Comparison of ENCODE assay signal across 8 mouse cellular contexts in the genomic region with DNA sequence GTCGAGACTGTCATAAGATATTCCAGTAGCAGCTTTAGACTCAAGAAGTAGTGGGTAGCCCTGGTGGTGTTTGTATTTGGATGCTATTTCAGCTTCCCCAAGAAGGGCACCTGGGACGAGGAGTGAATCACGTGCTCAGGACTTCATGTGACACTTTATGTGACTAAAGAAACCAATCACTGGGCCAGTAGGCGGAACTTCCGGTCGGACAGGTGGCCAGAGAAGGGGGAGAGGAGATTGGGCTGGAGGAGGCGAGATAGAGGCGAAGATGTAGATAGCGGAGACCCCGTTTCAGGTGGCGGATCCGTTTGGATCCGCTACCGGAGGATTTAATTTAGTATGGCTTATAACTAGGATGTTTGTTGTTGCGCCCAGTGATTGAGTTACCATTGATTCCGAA. TPM values are rescaled to one million over a fixed set of nuclear protein-coding genes. Genes with fewer than 3 reads are reported as not detected.
A peak's percentile ranks its signal among the peaks of the same experiment; 100 is the strongest.
DNase-seq lines count a peak whose midpoint lies in the region; ATAC-seq lines count a peak whose summit lies in the region.

No protein-coding gene starts in this region.

- no peak overlapping the region for H3K27ac ChIP-seq in forebrain, embryonic 16.5 days (ENCODE audit: low read length)
- H3K27ac ChIP-seq in hindbrain, embryonic 14.5 days, result 0 out of 2 replicates have a peak overlapping the region, but pooled peaks have one; percentile 34

- peak overlapping the region; percentile 7 for H3K9ac ChIP-seq in forebrain, embryonic 16.5 days (replicated peaks; ENCODE audit: low read depth, low read length)
- H3K9ac ChIP-seq in hindbrain, embryonic 14.5 days, result peak overlapping the region; percentile 57

- H3K4me3 ChIP-seq in forebrain, embryonic 16.5 days (replicated peaks; ENCODE audit: low read length), result peak overlapping the region; percentile 46
- peak overlapping the region; percentile 44 for H3K4me3 ChIP-seq in hindbrain, embryonic 14.5 days (replicated peaks; ENCODE audit: low read length)

- intact Hi-C loops in left cerebral cortex, postnatal 25 days (cut with DNase I), result no loop called here

- WGBS in forebrain, embryonic 16.5 days, result 15% methylated on average over 16 of the region's 16 CpGs
- 21% methylated on average over 16 of the region's 16 CpGs for WGBS in hindbrain, embryonic 14.5 days

- no peaks in the 10 kb centered on the region for H3K4me1 ChIP-seq in forebrain, embryonic 16.5 days (replicated peaks; ENCODE audit: control insufficient read depth, insufficient read depth, low read length)
- 0 out of 2 replicates have a peak, but pooled peaks cover 3% of the 10 kb centered on the region for H3K4me1 ChIP-seq in hindbrain, embryonic 14.5 days (replicated peaks; ENCODE audit: control insufficient read depth, insufficient read depth, low read length)

- no peaks in the 10 kb centered on the region for H3K9me3 ChIP-seq in forebrain, embryonic 16.5 days (ENCODE audit: control insufficient read depth, low read length)
- no peaks in the 10 kb centered on the region for H3K9me3 ChIP-seq in hindbrain, embryonic 14.5 days (ENCODE audit: control insufficient read depth, low read length)

- peak; percentile 79 to 90 for DNase-seq in adrenal gland, adult (ENCODE audit: inconsistent age in 2 of 2, low spot score in 1 of 2)
- DNase-seq in c-Kit-positive CD71-positive TER-119-positive erythroid progenitor cells, embryonic 14.5 days (ENCODE audit: low spot score), result peak; percentile 38
- DNase-seq in hindbrain, embryonic 14.5 days (ENCODE audit: low spot score), result peak; percentile 78
- peak; percentile 45 to 65 for DNase-seq in left cerebral cortex, postnatal 25 days (ENCODE audit: low spot score in 2 of 2)
- peak; percentile 79 for DNase-seq in skeletal muscle tissue, adult 2 months (ENCODE audit: low read depth, low spot score)
- DNase-seq in frontal cortex, postnatal 14 days (ENCODE audit: low spot score in 2 of 2), result no peak

- H3K4me2 ChIP-seq in forebrain, embryonic 16.5 days (ENCODE audit: low read length), result peak overlapping the region; percentile 56
- H3K4me2 ChIP-seq in hindbrain, embryonic 14.5 days (replicated peaks), result peak overlapping the region; percentile 57

- ATAC-seq in forebrain, embryonic 16.5 days, result peak; percentile 82
- peak; percentile 87 for ATAC-seq in hindbrain, embryonic 14.5 days (ENCODE audit: low FRiP score)
- 0 out of 2 replicates have a peak, but pooled peaks have one; percentile 38 for ATAC-seq in megakaryocyte, adult 5-6 weeks (ENCODE audit: poor library complexity, severe bottlenecking)

- H3K27me3 ChIP-seq in forebrain, embryonic 16.5 days (replicated peaks; ENCODE audit: control insufficient read depth, insufficient read depth, low read length), result no peaks in the 10 kb centered on the region
- H3K27me3 ChIP-seq in hindbrain, embryonic 14.5 days (ENCODE audit: control insufficient read depth, insufficient read depth, low read length), result no peaks in the 10 kb centered on the region

- H3K36me3 ChIP-seq in forebrain, embryonic 16.5 days (ENCODE audit: control insufficient read depth, insufficient read depth), result no peaks in the 10 kb centered on the region
- no peaks in the 10 kb centered on the region for H3K36me3 ChIP-seq in hindbrain, embryonic 14.5 days (replicated peaks; ENCODE audit: control insufficient read depth, insufficient read depth)

RNA-seq across cellular contexts. Expression of gene Nfatc4, which starts 8.1 kb away (rescaled TPM):
- 11.7 and 12.3 TPM in 2 replicates for polyA plus RNA-seq in forebrain, embryonic 16.5 days (2015; fragmentation: Nextera tagmentation; extraction: Ambion mirVana)
- polyA plus RNA-seq in hindbrain, embryonic 14.5 days (2014; fragmentation: Nextera tagmentation; extraction: Ambion mirVana), result 9.4 and 10.1 TPM in 2 replicates
- total RNA-seq in left cerebral cortex, postnatal 25 days (2021), result 1 to 10 TPM; 1.3 to 2.6 TPM
- total RNA-seq in megakaryocyte, adult 5-6 weeks (2015), result not detected in 2 replicates
- not detected in 2 replicates for total RNA-seq in megakaryocyte, adult 5-6 weeks (2017)

RNA-seq across cellular contexts. Expression of gene Ripk3, which starts 26.2 kb away (rescaled TPM):
- polyA plus RNA-seq in forebrain, embryonic 16.5 days (2015; fragmentation: Nextera tagmentation; extraction: Ambion mirVana), result 2.7 and 3.2 TPM in 2 replicates
- 1.8 and 2.9 TPM in 2 replicates for polyA plus RNA-seq in hindbrain, embryonic 14.5 days (2014; fragmentation: Nextera tagmentation; extraction: Ambion mirVana)
- under 1 TPM in 1 of 2 experiments, not detected in 1; 0.96 TPM for total RNA-seq in left cerebral cortex, postnatal 25 days (2021)
- 79.0 and 82.5 TPM in 2 replicates for total RNA-seq in megakaryocyte, adult 5-6 weeks (2015)
- total RNA-seq in megakaryocyte, adult 5-6 weeks (2017), result 24.2 and 30.0 TPM in 2 replicates

RNA-seq across cellular contexts. Expression of gene Adcy4, which starts 31.0 kb away (rescaled TPM):
- 3.2 and 3.7 TPM in 2 replicates for polyA plus RNA-seq in forebrain, embryonic 16.5 days (2015; fragmentation: Nextera tagmentation; extraction: Ambion mirVana)
- polyA plus RNA-seq in hindbrain, embryonic 14.5 days (2014; fragmentation: Nextera tagmentation; extraction: Ambion mirVana), result 5.0 and 5.8 TPM in 2 replicates
- 1 to 10 TPM; 3.8 to 7.1 TPM for total RNA-seq in left cerebral cortex, postnatal 25 days (2021)
- total RNA-seq in megakaryocyte, adult 5-6 weeks (2015), result not detected in 2 replicates
- total RNA-seq in megakaryocyte, adult 5-6 weeks (2017), result 0.15 TPM in 1 of 2 replicates, not detected in the other

RNA-seq across cellular contexts. Expression of gene Nynrin, which starts 38.9 kb away (rescaled TPM):
- 11.3 and 13.2 TPM in 2 replicates for polyA plus RNA-seq in forebrain, embryonic 16.5 days (2015; fragmentation: Nextera tagmentation; extraction: Ambion mirVana)
- 10.8 and 11.7 TPM in 2 replicates for polyA plus RNA-seq in hindbrain, embryonic 14.5 days (2014; fragmentation: Nextera tagmentation; extraction: Ambion mirVana)
- 10 to 100 TPM in 1 of 2 experiments, 1 to 10 TPM in 1; 6.5 to 10.5 TPM for total RNA-seq in left cerebral cortex, postnatal 25 days (2021)
- total RNA-seq in megakaryocyte, adult 5-6 weeks (2015), result 1.1 and 1.6 TPM in 2 replicates
- total RNA-seq in megakaryocyte, adult 5-6 weeks (2017), result 1.4 and 1.5 TPM in 2 replicates

RNA-seq across cellular contexts. Expression of gene Ltb4r1, which starts 49.1 kb away (rescaled TPM):
- polyA plus RNA-seq in forebrain, embryonic 16.5 days (2015; fragmentation: Nextera tagmentation; extraction: Ambion mirVana), result 0.24 and 0.25 TPM in 2 replicates
- polyA plus RNA-seq in hindbrain, embryonic 14.5 days (2014; fragmentation: Nextera tagmentation; extraction: Ambion mirVana), result 0.20 TPM in 1 of 2 replicates, not detected in the other
- total RNA-seq in left cerebral cortex, postnatal 25 days (2021), result under 1 TPM; 0.25 to 0.39 TPM
- 41.4 and 46.4 TPM in 2 replicates for total RNA-seq in megakaryocyte, adult 5-6 weeks (2015)
- total RNA-seq in megakaryocyte, adult 5-6 weeks (2017), result 57.4 and 68.0 TPM in 2 replicates

Comparison
In these comparisons a context has a peak if more than half of its experiments do, and no peak if none do; other contexts are left out.
1. DNase-seq: peak in adrenal gland, adult (2 of 2), c-Kit-positive CD71-positive TER-119-positive erythroid progenitor cells, embryonic 14.5 days (single experiment), hindbrain, embryonic 14.5 days (single experiment), left cerebral cortex, postnatal 25 days (2 of 2) and skeletal muscle tissue, adult 2 months (single experiment); none in frontal cortex, postnatal 14 days (0 of 2).
2. RNA of gene Ripk3, which starts 26.2 kb away (total RNA-seq): 24.2 to 82.5 TPM in megakaryocyte, adult 5-6 weeks; 0.96 TPM in left cerebral cortex, postnatal 25 days; every median in the first group is over 10 times any median in the second.
3. RNA of gene Adcy4, which starts 31.0 kb away (total RNA-seq): 3.8 to 7.1 TPM in left cerebral cortex, postnatal 25 days; 0.15 TPM in megakaryocyte, adult 5-6 weeks; every median in the first group is over 4 times any median in the second.
4. Peak in every context shown above with its lines, with median percentiles within 50 percentile points of each other: ATAC-seq.